Mouse (Mus musculus): Measurements from ENCODE around the gene Clba1. TPM values are rescaled to one million over a fixed set of nuclear protein-coding genes. Genes with fewer than 3 reads are reported as not detected.

Clba1 gene
- polyA plus RNA-seq, 1 experiment from 2014 or later = 6.6 TPM

- DNase-seq (ENCODE audit: low spot score) (peak; percentile 54), ATAC-seq (ENCODE audit: low read depth) (no peak)
- Histone ChIP-seq H3K9me3 (ENCODE audit: control insufficient read depth, low read length) (no peaks in the 10 kb centered on the region), H3K27me3 (replicated peaks; ENCODE audit: control insufficient read depth, insufficient read depth, low read length) (peaks cover 22% of the 10 kb centered on the region), H3K4me3 (ENCODE audit: low read depth, low read length) (no peak overlapping the region), H3K4me1 (ENCODE audit: control insufficient read depth, insufficient read depth, low read length) (peaks cover 40% of the 10 kb centered on the region), H3K9ac (ENCODE audit: low read depth, low read length) (no peak overlapping the region), H3K27ac (replicated peaks; ENCODE audit: low read depth, low read length) (no peak overlapping the region), H3K4me2 (ENCODE audit: low read depth, low read length) (no peak overlapping the region), H3K36me3 (ENCODE audit: control insufficient read depth, insufficient read depth, low read length) (no peaks in the 10 kb centered on the region)
- WGBS = 10% methylated on average over 5 of the region's 5 CpGs
Observed at GRCm38 (mm10) chr12:112798332-112798681, 10.4 kb upstream of the Clba1 start.

- no peak overlapping the region for H3K4me3 ChIP-seq (ENCODE audit: low read depth, low read length)
- no peak for ATAC-seq (ENCODE audit: low read depth)
- H3K27me3 ChIP-seq (replicated peaks; ENCODE audit: control insufficient read depth, insufficient read depth, low read length) = peaks cover 22% of the 10 kb centered on the region
- H3K9ac ChIP-seq (ENCODE audit: low read depth, low read length) = no peak overlapping the region
- no peak overlapping the region for H3K4me2 ChIP-seq (ENCODE audit: low read depth, low read length)
- no peak for DNase-seq (ENCODE audit: low spot score)
- H3K9me3 ChIP-seq (ENCODE audit: control insufficient read depth, low read length) = no peaks in the 10 kb centered on the region
- no peak overlapping the region for H3K27ac ChIP-seq (replicated peaks; ENCODE audit: low read depth, low read length)
- no peaks in the 10 kb centered on the region for H3K36me3 ChIP-seq (ENCODE audit: control insufficient read depth, insufficient read depth, low read length)
- WGBS = 74% methylated on average over 5 of the region's 5 CpGs
- H3K4me1 ChIP-seq (ENCODE audit: control insufficient read depth, insufficient read depth, low read length) = peaks cover 40% of the 10 kb centered on the region
Observed at GRCm38 (mm10) chr12:112798716-112799115, 10.0 kb upstream of the Clba1 start.

GRCm38 (mm10) chr12:112799237-112799970 lies 9.3 kb upstream of the Clba1 start:
- ATAC-seq (ENCODE audit: low read depth) (no peak), DNase-seq (ENCODE audit: low spot score) (no peak)
- Histone ChIP-seq H3K36me3 (ENCODE audit: control insufficient read depth, insufficient read depth, low read length) (no peaks in the 10 kb centered on the region), H3K27me3 (replicated peaks; ENCODE audit: control insufficient read depth, insufficient read depth, low read length) (peaks cover 24% of the 10 kb centered on the region), H3K4me2 (ENCODE audit: low read depth, low read length) (no peak overlapping the region), H3K4me3 (ENCODE audit: low read depth, low read length) (no peak overlapping the region), H3K9me3 (ENCODE audit: control insufficient read depth, low read length) (no peaks in the 10 kb centered on the region), H3K9ac (ENCODE audit: low read depth, low read length) (no peak overlapping the region), H3K4me1 (ENCODE audit: control insufficient read depth, insufficient read depth, low read length) (peaks cover 40% of the 10 kb centered on the region), H3K27ac (replicated peaks; ENCODE audit: low read depth, low read length) (no peak overlapping the region)
- 82% methylated on average over 10 of the region's 10 CpGs for WGBS

- Histone ChIP-seq H3K27ac (replicated peaks; ENCODE audit: low read depth, low read length) (no peak overlapping the region), H3K27me3 (replicated peaks; ENCODE audit: control insufficient read depth, insufficient read depth, low read length) (peaks cover 24% of the 10 kb centered on the region), H3K36me3 (ENCODE audit: control insufficient read depth, insufficient read depth, low read length) (no peaks in the 10 kb centered on the region), H3K9ac (ENCODE audit: low read depth, low read length) (no peak overlapping the region), H3K4me1 (ENCODE audit: control insufficient read depth, insufficient read depth, low read length) (peaks cover 33% of the 10 kb centered on the region), H3K4me3 (ENCODE audit: low read depth, low read length) (no peak overlapping the region), H3K4me2 (ENCODE audit: low read depth, low read length) (no peak overlapping the region), H3K9me3 (ENCODE audit: control insufficient read depth, low read length) (no peaks in the 10 kb centered on the region)
- ATAC-seq (ENCODE audit: low read depth) = peak; percentile 42
- peak; percentile 46 for DNase-seq (ENCODE audit: low spot score)
- WGBS = 10% methylated on average over 3 of the region's 4 CpGs
Observed at GRCm38 (mm10) chr12:112800476-112800875, 8.3 kb upstream of the Clba1 start.

DNA sequence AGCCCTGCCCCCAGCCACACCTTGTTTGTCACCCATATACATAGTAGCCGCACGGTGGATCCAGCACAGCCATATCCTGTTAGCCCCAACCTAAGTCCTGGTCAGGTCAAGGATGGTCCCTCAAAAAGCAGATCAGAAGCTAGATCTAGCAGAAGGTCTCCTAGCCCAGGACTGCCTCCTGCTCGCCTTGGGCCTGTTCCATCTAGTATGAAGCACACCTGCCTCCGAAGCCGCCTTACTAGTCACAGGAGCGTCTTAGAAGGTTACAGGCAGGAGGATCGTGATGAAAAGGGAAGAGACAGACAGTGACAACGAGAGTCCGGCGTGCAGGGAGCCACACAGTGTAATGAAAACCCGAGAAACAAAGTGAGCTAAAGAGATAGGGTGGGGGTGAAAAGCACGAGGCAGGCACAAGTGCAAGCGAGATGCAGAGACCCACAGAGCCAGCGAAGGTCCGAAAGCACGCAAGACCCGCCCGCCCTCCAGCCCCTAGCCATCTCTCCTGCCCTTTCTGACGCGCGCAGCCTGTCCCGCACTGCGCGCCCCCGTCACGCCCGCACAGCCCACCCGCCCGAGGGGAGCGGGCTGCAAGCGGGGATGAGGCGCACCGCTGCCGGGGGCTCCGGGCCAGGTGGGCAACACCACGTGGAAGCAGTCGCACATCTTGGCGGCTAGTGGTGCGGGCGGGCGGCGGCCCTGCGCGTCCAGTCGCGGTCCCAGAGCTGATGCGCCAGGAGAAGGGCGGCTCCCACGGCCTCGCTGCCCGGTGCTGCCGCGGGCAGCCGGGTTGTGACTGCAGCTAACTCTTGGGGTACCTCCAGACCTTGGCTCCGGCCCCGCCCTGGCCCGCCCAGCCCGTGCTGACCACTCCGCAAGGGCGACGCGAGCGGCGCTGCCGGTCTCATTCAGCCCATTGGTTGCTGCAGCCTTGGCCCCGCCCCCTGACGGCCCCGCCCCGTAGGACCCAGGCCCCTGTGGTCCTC lies 6.6 kb upstream of the Clba1 start, which contains the start of gene Ahnak2:
Gene Ahnak2 (minus strand): TSS at position 794 of the 983 bp plus-strand sequence.
- 7% methylated on average over 32 of the region's 69 CpGs for WGBS
- Histone ChIP-seq H3K9me3 (ENCODE audit: control insufficient read depth, low read length) (no peaks in the 10 kb centered on the region), H3K4me3 (ENCODE audit: low read depth, low read length) (peak within 1 kb of the TSS; percentile 52), H3K4me2 (ENCODE audit: low read depth, low read length) (peak within 1 kb of the TSS; percentile 100), H3K27me3 (replicated peaks; ENCODE audit: control insufficient read depth, insufficient read depth, low read length) (peaks cover 24% of the 10 kb centered on the region), H3K9ac (ENCODE audit: low read depth, low read length) (peak within 1 kb of the TSS; percentile 66), H3K4me1 (ENCODE audit: control insufficient read depth, insufficient read depth, low read length) (peaks cover 26% of the 10 kb centered on the region), H3K36me3 (ENCODE audit: control insufficient read depth, insufficient read depth, low read length) (no peaks in the 10 kb centered on the region), H3K27ac (replicated peaks; ENCODE audit: low read depth, low read length) (no peak within 1 kb of the TSS)
- ATAC-seq (ENCODE audit: low read depth) (peak; percentile 51; the same call in 1 of the 2 replicates), DNase-seq (ENCODE audit: low spot score) (peak; percentile 70)

GRCm38 (mm10) chr12:112802917-112803316 lies 5.8 kb upstream of the Clba1 start:
- Histone ChIP-seq H3K27ac (replicated peaks; ENCODE audit: low read depth, low read length) (no peak overlapping the region), H3K27me3 (replicated peaks; ENCODE audit: control insufficient read depth, insufficient read depth, low read length) (peaks cover 24% of the 10 kb centered on the region), H3K4me3 (ENCODE audit: low read depth, low read length) (no peak overlapping the region), H3K9me3 (ENCODE audit: control insufficient read depth, low read length) (no peaks in the 10 kb centered on the region), H3K4me2 (ENCODE audit: low read depth, low read length) (peak overlapping the region; percentile 100), H3K4me1 (ENCODE audit: control insufficient read depth, insufficient read depth, low read length) (peaks cover 19% of the 10 kb centered on the region), H3K9ac (ENCODE audit: low read depth, low read length) (peak overlapping the region; percentile 66; the same call in 1 of the 2 replicates), H3K36me3 (ENCODE audit: control insufficient read depth, insufficient read depth, low read length) (no peaks in the 10 kb centered on the region)
- DNase-seq (ENCODE audit: low spot score) = no peak
- 21% methylated on average over 3 of the region's 3 CpGs for WGBS
- ATAC-seq (ENCODE audit: low read depth) = no peak

- DNase-seq (ENCODE audit: low spot score) = no peak
- no peak overlapping the region for H3K27ac ChIP-seq (replicated peaks; ENCODE audit: low read depth, low read length)
- peaks cover 24% of the 10 kb centered on the region for H3K27me3 ChIP-seq (replicated peaks; ENCODE audit: control insufficient read depth, insufficient read depth, low read length)
- no peaks in the 10 kb centered on the region for H3K36me3 ChIP-seq (ENCODE audit: control insufficient read depth, insufficient read depth, low read length)
- H3K4me2 ChIP-seq (ENCODE audit: low read depth, low read length) = no peak overlapping the region
- peaks cover 10% of the 10 kb centered on the region; the same call in 1 of the 2 replicates for H3K4me1 ChIP-seq (ENCODE audit: control insufficient read depth, insufficient read depth, low read length)
- 49% methylated on average over 11 of the region's 13 CpGs for WGBS
- no peak overlapping the region for H3K4me3 ChIP-seq (ENCODE audit: low read depth, low read length)
- no peak overlapping the region for H3K9ac ChIP-seq (ENCODE audit: low read depth, low read length)
- H3K9me3 ChIP-seq (ENCODE audit: control insufficient read depth, low read length) = no peaks in the 10 kb centered on the region
- ATAC-seq (ENCODE audit: low read depth) = no peak
Observed at GRCm38 (mm10) chr12:112804046-112804445, 4.7 kb upstream of the Clba1 start.

- H3K4me2 ChIP-seq (ENCODE audit: low read depth, low read length) = no peak overlapping the region
- no peak overlapping the region for H3K4me3 ChIP-seq (ENCODE audit: low read depth, low read length)
- ATAC-seq (ENCODE audit: low read depth) = no peak
- no peaks in the 10 kb centered on the region for H3K9me3 ChIP-seq (ENCODE audit: control insufficient read depth, low read length)
- peaks cover 19% of the 10 kb centered on the region for H3K27me3 ChIP-seq (replicated peaks; ENCODE audit: control insufficient read depth, insufficient read depth, low read length)
- no peaks in the 10 kb centered on the region for H3K36me3 ChIP-seq (ENCODE audit: control insufficient read depth, insufficient read depth, low read length)
- H3K27ac ChIP-seq (replicated peaks; ENCODE audit: low read depth, low read length) = no peak overlapping the region
- no peak for DNase-seq (ENCODE audit: low spot score)
- peaks cover 17% of the 10 kb centered on the region for H3K4me1 ChIP-seq (ENCODE audit: control insufficient read depth, insufficient read depth, low read length)
- 70% methylated on average over 6 of the region's 6 CpGs for WGBS
- no peak overlapping the region for H3K9ac ChIP-seq (ENCODE audit: low read depth, low read length)
Observed at GRCm38 (mm10) chr12:112806044-112806443, 2.7 kb upstream of the Clba1 start.
